Mouse (Mus musculus): ENCODE measurements around the gene Cks1brt.
"Not testable (repeated sequence)": the region's sequence is repeated elsewhere in the genome, so short reads cannot be mapped to it uniquely, and the experiment has no call there.

Gene Cks1brt

GRCm38 (mm10) chr8:85151624-85152023 is at the start of gene Cks1brt:
Gene Cks1brt, plus strand, starts transcription at chr8:85151924.
- no peak for DNase-seq (ENCODE audit: low spot score in 2 of 2)

GRCm38 (mm10) chr8:85113241-85113640 is 38.5 kb upstream of the Cks1brt start:
- no peak for DNase-seq (ENCODE audit: low spot score in 2 of 2)

GRCm38 (mm10) chr8:85115501-85115900 is 36.2 kb upstream of the Cks1brt start:
- DNase-seq (ENCODE audit: low spot score in 2 of 2), result no peak

GRCm38 (mm10) chr8:85116984-85117383 is 34.7 kb upstream of the Cks1brt start:
- no peak for DNase-seq (ENCODE audit: low spot score in 2 of 2)

- peak; percentile 53 to 60 for DNase-seq (ENCODE audit: low spot score in 2 of 2)
Observed at GRCm38 (mm10) chr8:85119052-85119981, 32.4 kb upstream of the Cks1brt start.

GRCm38 (mm10) chr8:85120251-85120650 is 31.5 kb upstream of the Cks1brt start:
- DNase-seq (ENCODE audit: low spot score in 2 of 2), result not testable (repeated sequence)

DNA sequence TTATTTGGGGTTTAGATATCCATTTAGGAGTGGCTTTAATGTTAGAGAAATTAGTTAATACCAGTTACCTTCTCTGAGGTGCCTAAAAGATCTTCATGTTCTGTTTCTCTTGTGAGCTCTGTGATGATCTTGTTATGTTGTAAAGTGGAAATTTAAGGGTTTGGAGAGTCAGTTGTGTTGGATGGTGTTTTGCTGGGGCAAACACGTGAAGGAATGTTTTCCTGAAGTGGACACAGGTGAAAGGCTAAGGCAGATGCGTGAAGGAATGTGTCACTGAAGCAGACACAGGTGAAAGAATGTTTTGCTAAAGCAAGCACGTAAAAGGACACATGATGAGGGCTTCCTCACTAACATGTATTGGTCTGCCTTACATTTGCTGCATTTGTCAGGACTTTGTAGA is 28.7 kb upstream of the Cks1brt start, which contains the start of gene Zfp791:
TSS of gene Zfp791 (minus strand) at position 101 of the 400 bp plus-strand sequence.
- no peak for DNase-seq (ENCODE audit: low spot score in 2 of 2)

DNA sequence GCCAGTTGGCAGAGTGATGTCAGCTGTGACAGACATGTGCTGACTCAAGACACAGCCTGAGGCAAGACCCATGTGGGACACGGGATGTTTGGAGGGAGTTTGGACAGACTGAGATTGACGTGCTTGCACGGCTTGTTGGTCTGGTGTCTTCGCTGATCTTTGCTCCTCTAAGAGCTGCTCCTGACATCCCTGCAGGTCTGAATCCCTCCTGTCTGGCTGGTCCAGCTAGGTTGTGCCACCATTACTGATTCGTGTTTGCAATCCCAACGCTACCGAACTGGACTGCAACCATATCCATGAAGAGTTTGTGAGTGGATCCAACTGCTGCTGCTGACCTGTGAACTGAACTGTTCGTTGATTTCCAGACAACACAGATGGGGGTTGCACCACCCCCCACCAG is 28.0 kb upstream of the Cks1brt start:
- DNase-seq (ENCODE audit: low spot score in 2 of 2), result no peak

DNA sequence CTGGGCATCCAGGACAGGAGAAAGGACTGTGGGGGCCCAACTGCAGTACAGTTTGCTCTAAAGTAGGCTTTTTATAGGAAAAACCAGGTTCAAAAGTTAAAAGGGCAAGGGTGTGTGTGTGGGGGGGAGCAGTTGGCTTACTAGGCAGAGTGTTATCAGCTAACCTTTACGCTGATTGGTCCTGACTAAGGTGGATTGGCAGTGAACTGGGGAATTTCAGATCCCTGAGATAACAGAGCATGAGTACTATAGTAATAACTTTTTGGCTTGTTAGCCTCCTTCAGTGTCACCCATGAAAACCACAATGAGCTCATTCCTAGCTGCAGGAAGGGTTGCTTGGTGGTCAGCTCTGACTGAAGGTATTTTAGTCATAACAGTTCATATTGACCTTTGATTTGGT is 19.4 kb upstream of the Cks1brt start:
- no peak for DNase-seq (ENCODE audit: low spot score in 2 of 2)

DNA sequence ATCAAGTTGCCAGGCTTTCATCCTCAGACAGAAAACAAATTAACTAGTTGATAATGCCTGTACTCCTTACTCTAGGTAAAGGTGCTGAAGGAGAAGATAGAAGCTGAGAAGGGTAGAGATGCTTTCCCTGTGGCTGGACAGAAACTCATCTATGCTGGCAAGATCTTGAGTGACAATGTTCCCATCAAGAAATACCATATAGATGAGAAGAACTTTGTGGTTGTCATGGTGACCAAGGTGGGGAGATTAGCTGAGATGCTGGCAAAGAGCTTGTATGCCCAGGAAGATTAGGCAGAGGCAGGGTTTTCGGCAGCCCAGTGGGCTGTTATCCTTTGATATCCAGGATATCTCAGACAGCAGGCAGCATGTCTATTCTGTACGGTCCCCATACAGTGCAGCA is 16.0 kb upstream of the Cks1brt start:
- DNase-seq (ENCODE audit: low spot score in 2 of 2), result not testable (repeated sequence)

DNA sequence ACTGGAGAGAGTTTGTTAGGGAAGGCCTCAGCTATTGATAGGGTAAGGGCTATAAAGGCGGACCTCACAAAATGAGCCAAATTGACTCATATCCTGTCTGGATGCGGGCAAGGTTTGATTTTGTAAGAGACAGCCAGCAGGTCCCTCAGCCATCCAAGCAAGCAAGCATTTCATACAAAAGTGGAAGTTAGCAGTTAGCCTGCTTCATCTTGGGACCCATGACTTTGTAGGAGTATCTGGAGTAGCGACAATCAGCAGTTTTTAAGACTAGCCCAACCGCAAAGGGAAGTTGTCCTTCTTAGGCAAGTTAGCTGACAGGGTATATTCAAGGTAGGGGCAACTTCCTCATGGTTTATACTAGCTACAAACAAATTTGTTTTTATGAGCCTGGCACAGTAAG is 9.2 kb upstream of the Cks1brt start:
- peak; percentile 1 to 34 for DNase-seq (ENCODE audit: low spot score in 2 of 2)

DNA sequence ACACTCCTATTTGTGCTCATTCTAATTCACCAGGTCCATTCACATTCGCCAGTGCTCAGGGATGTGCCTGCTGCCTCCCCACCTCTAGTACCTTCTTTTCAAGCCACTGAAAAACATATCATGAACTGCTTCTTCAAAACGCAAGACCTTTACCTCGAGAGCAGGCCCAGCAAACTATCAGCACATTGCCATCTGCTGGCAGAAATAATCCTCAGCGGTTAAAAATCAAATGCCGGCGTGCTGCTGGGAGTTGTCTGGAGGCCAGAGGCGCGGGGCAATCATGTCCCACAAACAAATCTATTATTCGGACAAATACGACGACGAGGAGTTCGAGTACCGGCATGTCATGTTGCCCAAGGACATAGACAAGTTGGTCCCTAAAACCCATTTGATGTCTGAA is 19.6 kb downstream of the Cks1brt start:
- peak; percentile 2 to 12 for DNase-seq (ENCODE audit: low spot score in 2 of 2)

DNA sequence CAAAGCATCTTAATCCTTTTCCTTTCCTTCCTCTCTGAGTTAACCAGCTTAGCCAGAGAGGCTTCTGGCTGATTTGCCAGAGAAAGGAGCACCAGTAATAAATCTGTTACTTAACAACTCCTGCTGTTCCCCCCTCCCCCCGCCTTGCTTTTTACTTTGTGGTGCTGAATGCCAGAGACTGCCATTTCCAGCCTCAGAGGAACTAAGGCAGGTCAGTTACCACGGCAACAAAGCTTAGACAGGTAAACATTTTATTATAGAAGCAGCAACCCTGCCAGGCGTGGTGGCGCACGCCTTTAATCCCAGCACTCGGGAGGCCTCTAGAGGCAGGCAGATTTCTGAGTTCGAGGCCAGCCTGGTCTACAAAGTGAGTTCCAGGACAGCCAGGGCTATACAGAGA is 24.2 kb downstream of the Cks1brt start:
- no peak for DNase-seq (ENCODE audit: low spot score in 2 of 2)

DNA sequence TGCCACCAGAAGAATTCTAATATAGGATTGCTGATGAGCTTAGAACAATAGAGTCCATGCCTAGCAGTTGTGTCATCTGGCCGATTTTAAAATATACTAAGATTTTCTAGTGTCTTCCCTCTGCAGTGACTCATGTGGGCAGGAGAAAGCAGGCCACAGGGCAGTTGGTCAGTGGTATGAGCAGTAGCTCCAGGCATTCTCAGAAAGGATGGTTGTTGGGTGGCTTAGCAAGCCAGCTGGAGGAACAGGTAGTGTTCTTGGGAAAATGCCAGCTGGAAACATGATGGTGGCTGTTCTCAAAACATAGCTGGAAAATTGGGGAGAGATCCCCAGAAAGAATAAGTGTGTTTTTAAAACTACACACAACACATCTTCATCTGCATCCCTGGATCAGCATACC is 40.6 kb downstream of the Cks1brt start:
- no peak for DNase-seq (ENCODE audit: low spot score in 2 of 2)

- DNase-seq (ENCODE audit: low spot score in 2 of 2), result no peak
Observed at GRCm38 (mm10) chr8:85220220-85220619, 68.5 kb downstream of the Cks1brt start.

GRCm38 (mm10) chr8:85220992-85221391 is 69.3 kb downstream of the Cks1brt start:
- no peak for DNase-seq (ENCODE audit: low spot score in 2 of 2)
